Mouse (Mus musculus): ENCODE results near the gene Hspa1a.
"Not testable (repeated sequence)": the region's sequence is repeated elsewhere in the genome, so short reads cannot be mapped to it uniquely, and the experiment has no call there.

The Hspa1a gene

GRCm38 (mm10) chr17:35001452-35002152 lies 29.6 kb upstream of the Hspa1a start:
- no peak for DNase-seq (ENCODE audit: low read depth, low spot score)

GRCm38 (mm10) chr17:35000717-35001451 lies 28.9 kb upstream of the Hspa1a start, which contains the start of gene Vars:
Gene Vars, plus strand, starts transcription at chr17:35000987.
- peak; percentile 87 for DNase-seq (ENCODE audit: low read depth, low spot score)

- DNase-seq (ENCODE audit: low read depth, low spot score): peak; percentile 16
Measured at GRCm38 (mm10) chr17:34999871-35000716, 28.1 kb upstream of the Hspa1a start.

- no peak for DNase-seq (ENCODE audit: low read depth, low spot score)
Measured at GRCm38 (mm10) chr17:34998526-34999430, 26.8 kb upstream of the Hspa1a start.

GRCm38 (mm10) chr17:34997142-34997483 lies 25.2 kb upstream of the Hspa1a start:
- DNase-seq (ENCODE audit: low read depth, low spot score): no peak

- DNase-seq (ENCODE audit: low read depth, low spot score): no peak
Measured at GRCm38 (mm10) chr17:34996411-34997141, 24.6 kb upstream of the Hspa1a start.

- not testable (repeated sequence) for DNase-seq (ENCODE audit: low read depth, low spot score)
Measured at GRCm38 (mm10) chr17:34995927-34996326, 24.0 kb upstream of the Hspa1a start.

GRCm38 (mm10) chr17:34995192-34995591 lies 23.2 kb upstream of the Hspa1a start:
- not testable (repeated sequence) for DNase-seq (ENCODE audit: low read depth, low spot score)

- DNase-seq (ENCODE audit: low read depth, low spot score): no peak
Measured at GRCm38 (mm10) chr17:34994751-34995150, 22.8 kb upstream of the Hspa1a start.

GRCm38 (mm10) chr17:34984218-34984617 lies 12.3 kb upstream of the Hspa1a start:
- DNase-seq (ENCODE audit: low read depth, low spot score): peak; percentile 49

- DNase-seq (ENCODE audit: low read depth, low spot score): no peak
Measured at GRCm38 (mm10) chr17:34982328-34982727, 10.4 kb upstream of the Hspa1a start.

GRCm38 (mm10) chr17:34981690-34982180 lies 9.8 kb upstream of the Hspa1a start, which contains the start of gene Lsm2:
Gene Lsm2, plus strand, starts transcription at chr17:34981862.
- DNase-seq (ENCODE audit: low read depth, low spot score): peak; percentile 90

- peak; percentile 27 for DNase-seq (ENCODE audit: low read depth, low spot score)
Measured at GRCm38 (mm10) chr17:34980655-34981054, 8.7 kb upstream of the Hspa1a start.

GRCm38 (mm10) chr17:34979631-34980030 lies 7.7 kb upstream of the Hspa1a start:
- no peak for DNase-seq (ENCODE audit: low read depth, low spot score)

GRCm38 (mm10) chr17:34978239-34978638 lies 6.3 kb upstream of the Hspa1a start:
- no peak for DNase-seq (ENCODE audit: low read depth, low spot score)

GRCm38 (mm10) chr17:34977000-34977399 lies 5.0 kb upstream of the Hspa1a start:
- DNase-seq (ENCODE audit: low read depth, low spot score): no peak

- no peak for DNase-seq (ENCODE audit: low read depth, low spot score)
Measured at GRCm38 (mm10) chr17:34975581-34976492, 3.9 kb upstream of the Hspa1a start.

- DNase-seq (ENCODE audit: low read depth, low spot score): not testable (repeated sequence)
Measured at GRCm38 (mm10) chr17:34971694-34972068, 275 bp downstream of the Hspa1a start.

- DNase-seq (ENCODE audit: low read depth, low spot score): not testable (repeated sequence)
Measured at GRCm38 (mm10) chr17:34970850-34971249, 1.1 kb downstream of the Hspa1a start.
